Mouse (Mus musculus) lung, postnatal 0 days (tissue): ENCODE data around the gene B4galnt1.

Experiments
- CTCF ChIP-seq: IDR thresholded peaks from 2 replicates; pipeline ENCODE4 v1.5.1; 2016; ENCODE audit warnings: antibody characterized with exemption, mild to moderate bottlenecking
- EP300 ChIP-seq: IDR thresholded peaks from 2 replicates; pipeline ENCODE4 v1.6.1; 2016; ENCODE audit warnings: antibody characterized with exemption, mild to moderate bottlenecking, control low read depth

GRCm38 (mm10) chr10:127170837-127171272 is 5.8 kb downstream of the B4galnt1 start:
- TF ChIP-seq CTCF (peak; percentile 87), EP300 (no peak)
